Mouse (Mus musculus): Measurements from ENCODE around the gene Itpr1.

Gene Itpr1

DNA sequence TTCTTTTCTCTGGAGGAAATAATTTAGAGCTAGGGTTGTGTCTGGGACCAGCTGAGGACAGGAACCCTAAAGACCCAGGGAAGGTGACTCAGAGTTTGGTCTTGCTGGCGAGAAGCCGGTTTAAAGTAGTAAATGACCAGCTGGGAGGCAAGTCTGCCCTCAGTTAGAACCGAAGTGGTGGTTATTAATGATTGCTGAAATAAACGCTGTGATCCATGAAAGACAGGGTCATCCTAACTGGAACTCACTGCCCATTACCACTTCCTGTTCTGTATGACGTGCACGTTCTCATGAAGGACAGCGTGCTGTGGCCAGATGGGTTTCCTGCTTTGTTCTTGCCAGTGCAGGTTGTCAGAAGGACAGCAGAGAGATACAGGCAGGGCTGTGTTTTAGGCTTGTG, 232.1 kb downstream of the Itpr1 start:
- no peak for DNase-seq (ENCODE audit: low spot score in 2 of 2)

GRCm38 (mm10) chr6:108446766-108447165, 233.9 kb downstream of the Itpr1 start:
- no peak for DNase-seq (ENCODE audit: low spot score in 2 of 2)

DNA sequence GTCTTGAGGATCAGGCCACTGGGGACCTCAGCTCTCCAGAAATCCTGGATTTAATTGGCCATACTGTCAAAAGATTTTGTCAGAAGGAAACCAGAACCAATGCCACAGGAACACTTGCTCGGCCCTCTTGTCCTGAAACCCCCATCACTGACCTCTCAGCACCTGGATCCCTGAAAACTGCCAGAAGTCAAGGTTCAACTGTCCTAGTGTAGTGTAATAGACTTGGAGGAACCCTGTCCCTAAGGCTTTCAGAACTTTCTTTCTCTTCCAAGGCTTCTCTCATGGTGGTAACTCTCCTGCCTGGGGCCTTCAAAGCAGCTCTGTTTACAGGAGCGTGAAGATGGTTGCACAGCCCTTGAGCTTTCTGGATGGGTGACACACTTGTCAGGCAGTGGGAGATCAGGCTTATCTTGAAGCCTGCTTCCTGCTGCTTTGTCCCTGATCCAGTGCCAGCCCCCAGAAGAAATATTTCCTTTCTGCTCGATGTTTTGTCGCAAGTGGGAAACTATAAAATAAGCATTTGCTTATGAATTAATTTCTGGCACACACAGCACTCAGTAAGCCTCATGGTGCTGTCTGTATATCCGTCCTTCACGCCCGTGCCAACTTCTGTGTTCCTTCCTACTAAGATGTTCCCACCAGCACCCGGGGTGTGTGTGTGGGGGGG, 234.4 kb downstream of the Itpr1 start:
- DNase-seq (ENCODE audit: low spot score in 2 of 2) = peak in 1 of 2 experiments; percentile 47

GRCm38 (mm10) chr6:108448016-108448735, 235.3 kb downstream of the Itpr1 start:
- no peak for DNase-seq (ENCODE audit: low spot score in 2 of 2)

DNA sequence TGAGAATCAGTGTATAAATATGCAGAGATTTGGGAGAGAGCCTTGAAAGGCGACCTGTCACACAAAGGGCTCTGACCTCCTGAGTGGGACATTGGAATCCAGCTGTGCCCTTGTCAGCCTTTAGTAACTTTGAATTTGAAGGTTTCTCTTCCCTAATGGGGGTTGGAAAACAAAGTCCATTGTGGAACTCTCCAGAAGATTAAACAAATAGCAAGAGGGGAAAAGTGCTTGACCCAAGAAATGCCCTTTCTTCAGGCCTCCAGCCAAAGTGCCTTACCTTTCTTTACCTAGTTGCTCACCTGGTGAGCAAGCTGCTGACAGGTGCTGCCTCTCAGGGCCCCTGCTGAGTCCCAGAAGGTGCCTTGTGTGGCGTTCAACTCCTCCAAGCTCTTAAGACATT, 236.0 kb downstream of the Itpr1 start:
- DNase-seq (ENCODE audit: low spot score in 2 of 2) = no peak

GRCm38 (mm10) chr6:108451536-108451935, 238.6 kb downstream of the Itpr1 start:
- DNase-seq (ENCODE audit: low spot score in 2 of 2) = no peak

GRCm38 (mm10) chr6:108453618-108454017, 240.7 kb downstream of the Itpr1 start:
- no peak for DNase-seq (ENCODE audit: low spot score in 2 of 2)

DNA sequence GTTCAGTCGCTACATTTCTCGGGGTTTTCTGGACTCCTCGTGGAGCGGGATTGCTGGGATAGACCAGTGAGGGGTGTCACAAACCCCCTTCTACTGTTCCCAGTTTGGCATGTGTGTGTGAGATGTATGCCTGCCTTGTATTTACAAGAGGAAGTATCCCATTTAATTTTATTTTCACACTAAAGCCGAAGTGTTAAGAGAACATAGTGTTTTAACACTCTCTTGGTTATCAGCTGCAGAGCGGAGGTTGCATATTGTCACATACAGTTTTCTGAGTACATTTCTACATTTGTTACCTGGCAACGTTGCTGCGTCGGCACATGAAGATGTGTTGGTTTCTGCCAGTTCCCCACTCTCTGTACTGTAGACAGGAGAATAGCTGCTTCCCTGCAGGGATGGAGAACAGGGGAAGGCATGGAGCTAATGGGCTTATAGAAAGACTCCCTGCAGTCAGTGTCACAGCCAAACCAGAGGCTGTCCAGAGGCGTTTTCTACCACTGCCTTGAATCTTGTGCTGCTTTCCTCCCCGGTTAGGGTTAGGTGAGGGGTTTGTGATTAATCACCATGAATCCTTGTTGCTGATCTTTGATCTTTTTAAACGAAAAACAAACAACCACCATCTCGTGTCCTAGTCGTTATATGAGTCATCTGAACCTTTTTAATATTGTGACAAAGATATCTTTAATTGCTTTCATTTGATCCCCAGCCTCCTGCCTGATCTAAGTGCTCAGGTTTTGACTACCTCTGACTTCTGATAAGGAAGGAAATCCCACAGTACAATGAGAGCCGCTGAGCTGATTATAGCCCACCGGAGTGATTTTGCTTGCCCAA, 241.4 kb downstream of the Itpr1 start:
- peak; percentile 60 to 78 for DNase-seq (ENCODE audit: low spot score in 2 of 2)

GRCm38 (mm10) chr6:108454979-108455836, 242.3 kb downstream of the Itpr1 start:
- DNase-seq (ENCODE audit: low spot score in 2 of 2) = no peak

GRCm38 (mm10) chr6:108456231-108457062, 243.6 kb downstream of the Itpr1 start:
- peak; percentile 69 to 76 for DNase-seq (ENCODE audit: low spot score in 2 of 2)

GRCm38 (mm10) chr6:108457063-108457405, 244.1 kb downstream of the Itpr1 start:
- peak in 1 of 2 experiments; percentile 38 for DNase-seq (ENCODE audit: low spot score in 2 of 2)

- DNase-seq (ENCODE audit: low spot score in 2 of 2) = no peak
Measured at GRCm38 (mm10) chr6:108457516-108458181, 244.8 kb downstream of the Itpr1 start.

DNA sequence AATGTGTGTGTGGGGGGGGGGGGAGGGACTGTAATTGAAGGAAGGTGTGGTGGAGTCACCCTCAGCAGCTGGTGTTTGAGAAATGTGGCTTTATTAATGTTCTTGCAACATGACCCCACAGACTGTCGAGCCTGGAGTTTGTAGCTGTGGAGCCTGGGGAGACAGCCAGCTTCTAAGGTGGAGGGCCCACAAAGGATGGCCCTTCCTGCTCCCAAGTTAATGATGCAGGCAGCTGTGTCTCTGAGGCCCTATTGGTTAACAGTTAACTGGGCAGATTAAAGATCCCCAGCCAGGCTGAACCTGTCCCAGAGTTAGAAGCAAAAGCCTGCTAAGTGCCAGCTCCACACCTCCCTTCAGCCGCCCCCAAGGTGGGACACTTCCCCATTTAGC, 245.3 kb downstream of the Itpr1 start:
- DNase-seq (ENCODE audit: low spot score in 2 of 2) = no peak

DNA sequence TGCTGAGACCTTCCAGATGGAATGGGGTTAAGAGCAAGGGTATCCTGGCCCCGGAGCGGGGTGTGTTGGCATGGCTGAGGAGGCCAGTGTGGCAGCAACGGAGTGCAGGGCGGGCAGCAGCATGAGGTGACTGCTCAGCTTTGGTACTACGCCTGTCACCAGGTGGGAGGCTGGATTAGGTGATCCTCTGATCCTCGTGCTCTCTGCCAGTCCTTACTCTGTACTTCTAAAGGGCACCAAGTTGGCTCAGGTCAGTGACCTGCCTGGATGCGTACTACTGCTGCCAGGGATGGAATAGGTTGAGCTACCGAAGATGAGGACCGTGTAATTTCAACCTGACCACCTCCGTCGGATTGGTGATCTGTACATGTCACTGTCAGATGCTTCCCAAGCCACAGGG, 245.9 kb downstream of the Itpr1 start:
- DNase-seq (ENCODE audit: low spot score in 2 of 2) = no peak

GRCm38 (mm10) chr6:108464308-108464979, 251.5 kb downstream of the Itpr1 start:
- DNase-seq (ENCODE audit: low spot score in 2 of 2) = no peak

GRCm38 (mm10) chr6:108465159-108465558, 252.3 kb downstream of the Itpr1 start:
- DNase-seq (ENCODE audit: low spot score in 2 of 2) = no peak

DNA sequence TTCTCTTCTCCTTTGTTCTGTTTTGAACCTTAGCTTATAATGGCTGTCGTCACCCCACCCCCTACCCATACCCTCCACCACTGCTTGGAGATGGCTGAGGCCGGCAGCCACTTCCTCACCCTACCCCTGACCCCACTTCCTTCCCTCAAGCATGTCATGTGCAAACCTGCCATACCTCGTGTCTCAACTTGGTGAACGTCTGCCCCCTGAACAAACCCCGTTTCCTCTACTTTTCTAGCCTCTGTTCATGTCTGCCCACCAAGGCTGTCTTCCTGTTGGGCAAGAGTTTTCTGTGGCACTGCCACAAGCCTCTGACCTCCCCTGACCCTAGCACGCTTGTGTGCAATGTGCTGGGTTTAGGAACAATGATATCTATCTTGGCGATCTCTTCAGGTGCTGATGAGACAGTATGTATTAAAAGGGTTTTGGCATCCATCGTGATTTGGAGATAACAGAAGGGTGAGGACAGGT, 253.2 kb downstream of the Itpr1 start:
- DNase-seq (ENCODE audit: low spot score in 2 of 2) = no peak

GRCm38 (mm10) chr6:108467597-108467996, 254.7 kb downstream of the Itpr1 start:
- no peak for DNase-seq (ENCODE audit: low spot score in 2 of 2)

DNA sequence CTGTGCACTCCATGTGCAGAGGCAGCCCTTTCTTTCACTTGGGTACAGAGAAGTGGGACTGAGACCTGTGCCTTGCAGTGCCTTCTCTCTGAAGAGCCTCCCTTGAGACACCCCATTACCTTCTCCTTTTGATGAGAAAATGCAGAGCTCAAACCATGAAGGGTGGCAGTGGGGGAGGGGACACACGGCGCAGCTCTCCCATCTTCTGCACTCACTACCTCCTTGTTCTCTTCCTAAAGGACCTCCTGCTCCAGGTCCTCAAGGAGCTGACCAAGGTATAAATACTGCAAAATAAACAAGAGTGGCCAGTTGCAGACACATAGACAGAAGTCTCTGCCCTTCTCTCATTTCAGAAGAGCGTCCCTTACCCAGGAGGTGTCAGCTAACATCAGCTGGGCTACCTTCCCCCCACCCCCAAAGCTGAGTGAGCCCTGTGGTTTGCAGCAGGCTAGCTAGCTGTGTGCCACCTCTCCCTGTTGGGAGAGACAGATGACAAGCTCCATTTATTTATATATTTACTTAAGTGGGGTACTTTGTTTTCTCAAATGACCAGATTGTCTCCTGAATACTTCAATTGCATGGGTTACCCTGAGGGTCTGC, 255.4 kb downstream of the Itpr1 start:
- DNase-seq (ENCODE audit: low spot score in 2 of 2) = no peak

All from frontal cortex, postnatal 36 days (tissue).